Mouse (Mus musculus) lung, embryonic 16.5 days (tissue): ENCODE results near the gene Tnf. TPM values are rescaled to one million over a fixed set of nuclear protein-coding genes. Genes with fewer than 3 reads are reported as not detected.
A peak's percentile ranks its signal among the peaks of the same experiment; 100 is the strongest.
"Not testable (repeated sequence)": the region's sequence is repeated elsewhere in the genome, so short reads cannot be mapped to it uniquely, and the experiment has no call there.

ENCODE experiments used
- ATAC-seq: fragments of 200-750 bp; cut with Nextera tagmentation; 2 replicates; pipeline ENCODE4 v1.8.0; 2017; ENCODE audit warnings: low read depth, mild to moderate bottlenecking, moderate library complexity
- H3K27ac ChIP-seq: fragments of 300-500 bp; sonication (generic); 2 replicates; pipeline ENCODE4 v1.5.1; 2014; ENCODE audit warnings: mild to moderate bottlenecking, control low read depth, low read length
- H3K27me3 ChIP-seq: fragments of 300-500 bp; sonication (generic); 2 replicates; pipeline ENCODE4 v1.6.1; 2014; ENCODE audit warnings: low read depth, low read length, mixed read lengths; ENCODE audit not compliant: control insufficient read depth, insufficient read depth
- H3K36me3 ChIP-seq: fragments of 300-500 bp; sonication (generic); 2 replicates; pipeline ENCODE4 v1.6.1; 2014; ENCODE audit warnings: low read length; ENCODE audit not compliant: control insufficient read depth, insufficient read depth
- H3K4me1 ChIP-seq: fragments of 300-500 bp; sonication (generic); replicated peaks from 2 replicates; pipeline ENCODE4 v1.6.1; 2014; ENCODE audit warnings: low read length, mixed read lengths; ENCODE audit not compliant: control insufficient read depth, insufficient read depth
- H3K4me2 ChIP-seq: fragments of 300-500 bp; sonication (generic); 2 replicates; pipeline ENCODE4 v1.6.1; 2014; ENCODE audit warnings: low read depth, low read length, control low read depth
- H3K4me3 ChIP-seq: fragments of 300-500 bp; sonication (generic); 2 replicates; pipeline ENCODE4 v1.5.1; 2014; ENCODE audit warnings: mild to moderate bottlenecking, low read length, control low read depth
- H3K9ac ChIP-seq: fragments of 300-500 bp; sonication (generic); 2 replicates; pipeline ENCODE4 v1.6.1; 2014; ENCODE audit warnings: low read length, control low read depth
- H3K9me3 ChIP-seq: fragments of 300-500 bp; sonication (generic); 2 replicates; pipeline ENCODE4 v1.6.1; 2016; ENCODE audit warnings: low read length; ENCODE audit not compliant: control insufficient read depth
- WGBS: fragments of 180-500 bp; shearing (Covaris S2); extraction: QIAGEN DNeasy Blood & Tissue Kit; methylation state at CpG from one replicate; pipeline ENCODE4 v1.1.7; 2014; 5-methylcytosine and 5-hydroxymethylcytosine counted together
- polyA plus RNA-seq: library from polyadenylated mRNA; unstranded; fragments of >200 nt; fragmentation: Nextera tagmentation; extraction: Ambion mirVana; gene quantifications from 2 replicates; pipeline ENCODE4 v1.2.1, GENCODE M21; 2015

Gene Tnf
- polyA plus RNA-seq, 1 experiment from 2014 or later, result 0.09 TPM

DNA sequence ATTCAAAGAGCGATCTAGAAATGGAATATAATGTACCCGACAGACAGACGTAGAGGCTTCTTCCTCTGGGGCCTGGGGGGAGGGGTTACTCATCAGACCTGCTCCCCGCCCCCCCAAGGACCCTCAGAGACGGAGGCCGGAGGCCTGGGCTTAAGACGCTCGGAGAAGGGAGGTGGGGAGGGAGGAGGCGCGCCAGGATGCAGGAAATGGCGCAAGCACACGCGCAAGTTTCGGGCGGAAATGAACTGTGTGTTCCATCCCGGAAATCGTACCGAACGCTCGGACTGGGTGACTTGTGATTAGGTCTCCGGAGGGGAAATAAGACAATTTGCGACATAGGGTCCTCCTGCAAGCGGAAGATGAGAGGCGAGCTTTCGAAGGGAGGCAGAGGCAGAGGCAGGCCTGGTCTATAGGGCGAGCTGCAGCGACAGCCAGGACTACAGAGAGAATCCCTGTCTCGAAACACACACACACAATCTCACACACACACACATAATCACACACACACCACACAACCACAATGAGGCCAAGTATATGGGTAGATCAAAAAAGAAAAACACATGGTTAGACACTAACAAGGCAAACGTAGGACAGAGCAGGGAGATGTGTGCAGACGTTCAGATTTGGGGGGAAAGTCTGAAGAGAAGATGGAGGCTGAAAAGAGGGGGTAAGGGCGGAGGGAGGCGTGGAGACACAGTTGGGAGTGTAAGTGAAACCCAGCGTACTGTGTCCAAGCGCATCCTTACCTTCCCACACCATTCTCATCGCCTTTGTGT lies 34.0 kb upstream of the Tnf start, which contains the start of gene Nfkbil1:
Nfkbil1 (minus strand) TSS at position 179 of the 776 bp plus-strand sequence.
- WGBS, result under 1% methylated on average over 35 of the region's 35 CpGs

DNA sequence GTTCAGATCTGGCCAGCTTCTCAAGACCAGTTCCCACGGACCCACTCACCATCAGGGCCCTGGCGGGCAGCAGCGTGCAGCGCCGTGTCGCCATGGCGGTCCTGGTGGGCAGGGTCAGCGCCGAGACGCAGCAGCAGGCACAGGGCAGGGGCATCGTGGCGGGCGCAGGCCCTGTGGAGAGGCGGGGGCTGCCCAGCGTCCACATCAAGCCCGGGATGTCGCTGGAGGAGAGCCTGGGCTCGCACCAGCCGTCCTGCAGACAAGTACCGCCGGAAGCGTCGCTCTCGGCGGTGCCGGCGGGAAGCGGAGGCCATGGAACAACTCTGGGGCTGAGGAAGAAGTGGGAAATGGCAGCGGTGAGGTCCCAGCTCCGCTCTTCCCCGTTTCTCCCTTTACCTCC lies 33.1 kb upstream of the Tnf start:
- H3K27ac ChIP-seq, result peak overlapping the region; percentile 99
- peaks cover 10% of the 10 kb centered on the region; the same call in 1 of the 2 replicates for H3K36me3 ChIP-seq
- no peaks in the 10 kb centered on the region for H3K9me3 ChIP-seq
- peak overlapping the region; percentile 66 for H3K4me2 ChIP-seq
- H3K4me3 ChIP-seq, result peak overlapping the region; percentile 62
- peaks cover 28% of the 10 kb centered on the region for H3K4me1 ChIP-seq
- H3K9ac ChIP-seq, result peak overlapping the region; percentile 96
- peak; percentile 30 for ATAC-seq
- WGBS, result under 1% methylated on average over 31 of the region's 31 CpGs
- H3K27me3 ChIP-seq, result no peaks in the 10 kb centered on the region

More for the DNA sequence above, 34.0 kb upstream of the Tnf start, which contains the start of gene Nfkbil1:
- peak within 1 kb of the TSS; percentile 62 for H3K4me3 ChIP-seq
- H3K9me3 ChIP-seq, result no peaks in the 10 kb centered on the region
- peaks cover 6% of the 10 kb centered on the region; the same call in 1 of the 2 replicates for H3K36me3 ChIP-seq
- H3K27me3 ChIP-seq, result no peaks in the 10 kb centered on the region
- peaks cover 35% of the 10 kb centered on the region for H3K4me1 ChIP-seq
- peak within 1 kb of the TSS; percentile 99 for H3K27ac ChIP-seq
- peak within 1 kb of the TSS; percentile 66 for H3K4me2 ChIP-seq
- peak; percentile 90 for ATAC-seq
- H3K9ac ChIP-seq, result peak within 1 kb of the TSS; percentile 96

DNA sequence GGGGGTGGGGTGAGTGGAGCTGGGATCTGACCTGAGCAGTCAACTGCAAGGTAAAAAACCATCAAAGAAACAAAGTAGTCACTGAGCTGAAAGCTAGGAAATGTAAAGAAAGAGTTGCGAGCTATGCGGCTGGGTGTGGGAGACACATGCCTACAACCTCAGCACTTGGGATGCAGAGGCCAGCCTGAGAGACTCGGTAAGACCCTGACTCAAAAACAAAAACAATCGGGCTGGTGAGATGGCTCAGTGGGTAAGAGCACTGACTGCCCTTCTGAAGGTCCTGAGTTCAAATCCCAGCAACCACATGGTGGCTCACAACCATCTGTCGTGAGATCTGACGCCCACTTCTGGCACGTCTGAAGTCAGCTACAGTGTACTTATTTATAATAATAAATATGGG lies 32.3 kb upstream of the Tnf start:
- Histone ChIP-seq H3K4me3 (peak overlapping the region; percentile 62), H3K4me2 (peak overlapping the region; percentile 66), H3K9ac (peak overlapping the region; percentile 96), H3K36me3 (peaks cover 18% of the 10 kb centered on the region), H3K27ac (peak overlapping the region; percentile 99), H3K4me1 (peaks cover 28% of the 10 kb centered on the region)
- H3K9me3 ChIP-seq, H3K27me3 ChIP-seq, ATAC-seq: not testable (repeated sequence)
- 67% methylated on average over 7 of the region's 7 CpGs for WGBS

DNA sequence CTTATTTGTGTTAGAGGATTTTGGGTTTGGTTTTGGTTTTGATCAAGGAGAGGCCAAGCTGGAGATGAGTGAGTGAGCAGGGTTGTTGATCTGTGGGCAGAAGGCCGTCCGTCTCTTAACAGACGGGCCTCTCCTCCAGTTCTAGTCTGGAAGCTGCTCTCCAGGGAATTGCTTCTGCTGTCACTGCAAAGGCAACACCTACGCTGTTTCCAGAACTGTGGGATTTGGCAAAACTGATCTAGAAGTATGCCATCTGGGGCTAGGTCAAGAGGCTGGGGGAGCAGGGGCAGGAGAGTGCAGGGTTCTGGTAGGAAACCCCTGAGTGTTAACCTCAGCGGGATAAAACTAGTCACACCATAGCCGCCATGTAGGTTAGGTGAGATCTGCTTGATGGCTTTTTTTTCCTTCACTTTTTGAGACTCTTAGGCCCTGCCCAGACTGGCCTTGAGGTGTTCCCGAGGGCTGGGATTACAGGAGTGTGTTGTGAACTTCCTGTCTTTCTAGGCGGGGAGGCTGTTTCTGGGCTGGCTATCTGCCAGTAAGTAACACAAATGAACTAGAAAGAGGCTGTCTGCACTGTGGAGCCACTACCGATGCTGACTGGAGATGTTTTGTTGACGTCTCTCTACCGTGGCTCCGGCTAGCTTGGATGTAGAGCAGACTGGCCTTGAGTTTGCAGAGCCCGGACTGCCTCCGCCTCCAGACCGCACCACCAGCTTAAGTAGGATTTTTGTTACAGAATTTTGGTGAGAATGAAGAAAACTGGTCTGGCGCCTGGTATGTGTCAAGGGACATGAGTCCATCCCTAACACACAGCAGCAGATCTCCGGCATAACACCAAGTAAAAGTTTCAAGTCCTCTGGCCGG lies 31.5 kb upstream of the Tnf start, which contains the start of gene Atp6v1g2:
Atp6v1g2 (plus strand) TSS at position 547 of the 867 bp plus-strand sequence.
- no peaks in the 10 kb centered on the region for H3K27me3 ChIP-seq
- ATAC-seq, result peak; percentile 32
- peaks cover 25% of the 10 kb centered on the region for H3K36me3 ChIP-seq
- peak within 1 kb of the TSS; percentile 62 for H3K4me3 ChIP-seq
- no peaks in the 10 kb centered on the region for H3K9me3 ChIP-seq
- H3K9ac ChIP-seq, result peak within 1 kb of the TSS; percentile 96
- H3K4me1 ChIP-seq, result peaks cover 28% of the 10 kb centered on the region
- WGBS, result 37% methylated on average over 18 of the region's 18 CpGs
- H3K27ac ChIP-seq, result peak within 1 kb of the TSS; percentile 99
- H3K4me2 ChIP-seq, result peak within 1 kb of the TSS; percentile 66

DNA sequence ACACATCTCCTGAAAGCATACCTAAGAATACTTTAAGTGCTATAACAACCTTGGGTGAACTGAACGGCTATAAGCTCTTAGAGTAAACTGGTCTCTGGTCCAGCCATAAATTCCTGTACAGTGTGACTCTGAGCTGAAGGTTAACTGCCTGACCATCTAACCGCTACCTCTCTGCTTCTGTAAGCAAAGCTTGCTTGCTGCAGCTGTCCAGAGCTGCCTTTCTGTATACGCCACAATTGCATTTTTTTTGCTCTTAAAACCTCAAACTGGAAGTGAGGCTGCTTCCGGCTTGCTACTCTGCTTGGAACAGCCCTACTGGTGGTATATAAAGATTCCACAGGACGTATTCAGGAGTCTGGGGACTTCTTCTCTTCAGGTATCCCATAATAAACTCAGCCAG lies 30.9 kb upstream of the Tnf start:
- 69% methylated on average over 5 of the region's 5 CpGs for WGBS
- no peak overlapping the region for H3K4me3 ChIP-seq
- no peaks in the 10 kb centered on the region for H3K27me3 ChIP-seq
- H3K4me1 ChIP-seq, result peaks cover 28% of the 10 kb centered on the region
- H3K4me2 ChIP-seq, result no peak overlapping the region
- H3K9me3 ChIP-seq, result no peaks in the 10 kb centered on the region
- peaks cover 25% of the 10 kb centered on the region for H3K36me3 ChIP-seq
- peak overlapping the region; percentile 99 for H3K27ac ChIP-seq
- ATAC-seq, result no peak
- H3K9ac ChIP-seq, result peak overlapping the region; percentile 5; the same call in 1 of the 2 replicates

DNA sequence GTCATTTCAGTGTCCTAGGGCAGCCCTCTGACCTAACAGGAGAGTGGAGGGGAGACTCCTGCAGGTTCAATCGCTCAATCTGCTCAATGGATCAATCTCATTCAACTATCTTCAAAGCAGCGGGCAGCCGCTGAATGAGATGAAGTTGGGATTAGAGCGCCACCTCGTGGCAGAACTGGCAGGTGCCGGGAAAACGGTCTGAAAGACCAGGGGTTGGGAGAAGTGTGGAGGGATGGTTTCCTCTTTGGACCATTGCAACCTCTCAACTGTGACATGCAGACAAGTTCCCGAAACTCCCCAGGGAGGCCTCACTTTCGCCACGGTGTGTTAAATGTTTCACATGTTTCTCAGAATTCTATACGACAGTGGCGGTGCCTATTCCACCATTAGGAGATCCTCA lies 30.2 kb upstream of the Tnf start:
- Histone ChIP-seq H3K4me1 (peaks cover 28% of the 10 kb centered on the region), H3K36me3 (peaks cover 27% of the 10 kb centered on the region), H3K27me3 (no peaks in the 10 kb centered on the region), H3K9me3 (no peaks in the 10 kb centered on the region), H3K9ac (no peak overlapping the region), H3K4me3 (no peak overlapping the region), H3K4me2 (no peak overlapping the region), H3K27ac (peak overlapping the region; percentile 5; the same call in 1 of the 2 replicates)
- ATAC-seq, result no peak
- 15% methylated on average over 12 of the region's 12 CpGs for WGBS

DNA sequence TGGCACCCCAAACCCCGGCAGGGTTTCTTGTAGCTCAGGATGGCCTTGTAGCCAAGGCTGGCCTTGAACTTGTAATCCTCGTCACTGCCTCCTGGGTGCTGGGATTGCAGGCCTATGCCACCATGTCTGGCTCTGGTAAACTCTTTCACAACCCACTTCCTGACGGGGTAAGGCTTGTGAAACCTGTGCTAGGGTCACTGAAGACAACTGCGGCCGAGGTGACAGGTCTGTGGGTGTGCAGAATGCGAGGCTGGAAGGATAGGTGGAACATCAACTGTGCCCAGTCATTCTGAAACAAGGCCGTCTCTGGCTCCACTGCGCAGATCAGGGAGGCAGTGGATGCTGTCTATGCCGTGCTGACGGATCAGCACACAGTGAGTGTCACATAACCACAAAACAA lies 29.2 kb upstream of the Tnf start:
- no peak overlapping the region for H3K9ac ChIP-seq
- ATAC-seq, result no peak
- WGBS, result 86% methylated on average over 10 of the region's 10 CpGs

DNA sequence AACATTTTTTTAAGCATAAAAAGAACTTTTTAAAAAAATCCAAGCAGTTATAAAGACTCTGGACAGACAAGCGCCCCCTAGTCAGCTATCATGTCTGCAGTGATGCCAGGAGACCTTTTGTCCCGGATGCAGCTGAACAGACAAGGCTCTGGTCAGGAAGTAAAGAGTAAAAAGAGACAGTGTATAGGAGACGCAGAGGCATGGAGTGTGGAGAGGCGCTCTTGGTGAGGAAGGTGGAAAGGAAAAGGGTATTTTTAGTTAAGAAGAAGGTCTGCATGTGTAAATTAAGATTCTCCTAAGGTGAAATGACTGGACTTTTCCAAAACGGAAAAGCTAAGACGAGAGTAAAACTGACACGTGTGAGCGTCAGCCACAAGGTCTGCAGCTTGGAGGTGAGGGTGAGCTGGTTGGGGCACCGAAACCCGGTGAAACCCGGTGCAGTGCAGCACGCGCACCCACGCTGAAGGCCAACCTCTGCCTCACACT lies 24.8 kb upstream of the Tnf start:
- H3K36me3 ChIP-seq, result peaks cover 37% of the 10 kb centered on the region
- no peaks in the 10 kb centered on the region; the same call in 1 of the 2 replicates for H3K4me1 ChIP-seq
- no peaks in the 10 kb centered on the region for H3K9me3 ChIP-seq
- WGBS, result 79% methylated on average over 14 of the region's 14 CpGs
- H3K27me3 ChIP-seq, result no peaks in the 10 kb centered on the region
- H3K27ac ChIP-seq, result no peak overlapping the region
- no peak overlapping the region for H3K9ac ChIP-seq
- ATAC-seq, result no peak
- no peak overlapping the region for H3K4me2 ChIP-seq
- H3K4me3 ChIP-seq, result no peak overlapping the region

More for the DNA sequence above, 29.2 kb upstream of the Tnf start:
- Histone ChIP-seq H3K9me3 (no peaks in the 10 kb centered on the region), H3K4me1 (peaks cover 24% of the 10 kb centered on the region), H3K27me3 (no peaks in the 10 kb centered on the region), H3K4me3 (no peak overlapping the region), H3K27ac (no peak overlapping the region), H3K36me3 (peaks cover 30% of the 10 kb centered on the region), H3K4me2 (no peak overlapping the region)

DNA sequence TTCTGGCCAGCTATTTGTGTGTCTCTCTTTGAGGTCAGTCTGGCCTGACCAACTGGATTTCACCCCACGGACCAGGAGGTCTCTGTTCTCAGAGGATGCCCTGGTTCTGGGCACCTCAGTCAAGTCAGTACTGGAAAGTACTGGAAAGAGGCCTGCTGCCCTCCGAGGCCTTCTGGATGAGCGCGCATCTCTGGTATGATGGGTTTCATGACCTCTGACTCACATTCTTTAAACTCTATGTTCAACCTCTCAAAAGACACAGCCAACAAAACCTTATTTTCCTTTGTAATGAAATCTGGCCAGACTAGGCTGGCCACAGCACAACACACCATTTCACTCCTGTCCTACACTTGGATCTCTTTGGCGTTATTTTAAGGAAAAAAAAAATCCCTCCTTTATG lies 23.6 kb upstream of the Tnf start:
- no peak for ATAC-seq
- Histone ChIP-seq H3K36me3 (peaks cover 30% of the 10 kb centered on the region), H3K9me3 (no peaks in the 10 kb centered on the region), H3K27ac (no peak overlapping the region), H3K27me3 (no peaks in the 10 kb centered on the region), H3K4me3 (no peak overlapping the region), H3K9ac (no peak overlapping the region), H3K4me1 (peaks cover under 1% of the 10 kb centered on the region), H3K4me2 (no peak overlapping the region)
- 94% methylated on average over 5 of the region's 5 CpGs for WGBS
